Mouse (Mus musculus): Measurements from ENCODE around the gene Tekt4. TPM values are rescaled to one million over a fixed set of nuclear protein-coding genes. Genes with fewer than 3 reads are reported as not detected.

The Tekt4 gene
- polyA plus RNA-seq, 2 experiments, result 0.05 TPM; not detected in 1

DNA sequence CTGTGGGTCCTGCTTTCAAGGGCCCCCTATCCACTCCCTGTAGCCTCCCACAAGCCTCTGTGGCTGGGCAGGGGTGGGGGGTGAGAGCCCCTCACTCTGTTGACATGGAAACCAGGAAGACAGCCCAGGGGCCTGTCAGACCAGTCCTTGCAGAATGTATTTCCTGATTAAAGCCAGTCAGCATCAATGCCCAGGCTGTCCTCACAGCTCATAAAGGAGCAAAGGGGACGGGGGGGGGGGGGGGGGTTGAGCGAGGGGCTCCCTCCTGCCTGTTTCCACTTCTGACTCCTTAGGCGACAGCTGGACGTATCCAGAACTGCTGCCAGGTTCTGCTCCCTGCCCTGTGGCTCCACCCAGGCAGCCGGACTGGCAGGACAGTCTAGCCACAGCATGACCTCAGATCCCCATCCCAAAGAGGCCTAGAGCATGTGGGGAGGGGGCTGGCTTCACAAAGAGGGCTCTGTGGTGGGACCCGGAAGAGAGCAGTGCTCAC is 38.9 kb upstream of the Tekt4 start:
- Histone ChIP-seq H3K4me3 (replicated peaks; ENCODE audit: low read length) (no peak overlapping the region), H3K9ac (ENCODE audit: low read depth, low read length, severe bottlenecking) (peak overlapping the region; percentile 34), H3K27me3 (ENCODE audit: control insufficient read depth, insufficient read depth, low read length) (no peaks in the 10 kb centered on the region), H3K4me2 (replicated peaks; ENCODE audit: low read depth, low read length, severe bottlenecking) (peak overlapping the region; percentile 34), H3K9me3 (ENCODE audit: control insufficient read depth, low read length) (no peaks in the 10 kb centered on the region), H3K36me3 (ENCODE audit: control insufficient read depth, insufficient read depth, low read length) (no peaks in the 10 kb centered on the region; the same call in 1 of the 2 replicates), H3K4me1 (ENCODE audit: control insufficient read depth, insufficient read depth, low read length) (peaks cover 68% of the 10 kb centered on the region), H3K27ac (replicated peaks; ENCODE audit: low read depth, low read length) (peak overlapping the region; percentile 79)
- no peak for TF ChIP-seq POLR2A (IDR thresholded peaks at IDR 0.05; ENCODE audit: borderline replicate concordance, extremely low read depth, insufficient read depth, insufficient read length)
- ATAC-seq (ENCODE audit: low FRiP score, low read depth) (peak; percentile 65), DNase-seq (ENCODE audit: low spot score) (no peak)
- WGBS, result 3% methylated on average over 5 of the region's 6 CpGs

GRCm38 (mm10) chr17:25416219-25416618 is 38.2 kb upstream of the Tekt4 start:
- TF ChIP-seq POLR2A (IDR thresholded peaks at IDR 0.05; ENCODE audit: borderline replicate concordance, extremely low read depth, insufficient read depth, insufficient read length), result no peak
- no peaks in the 10 kb centered on the region for H3K9me3 ChIP-seq (ENCODE audit: control insufficient read depth, low read length)
- H3K4me3 ChIP-seq (replicated peaks; ENCODE audit: low read length), result no peak overlapping the region
- no peaks in the 10 kb centered on the region; the same call in 1 of the 2 replicates for H3K36me3 ChIP-seq (ENCODE audit: control insufficient read depth, insufficient read depth, low read length)
- H3K4me2 ChIP-seq (replicated peaks; ENCODE audit: low read depth, low read length, severe bottlenecking), result peak overlapping the region; percentile 34
- 10% methylated on average over 3 of the region's 3 CpGs for WGBS
- DNase-seq (ENCODE audit: low spot score) (peak; percentile 52), ATAC-seq (ENCODE audit: low FRiP score, low read depth) (no peak)
- H3K27ac ChIP-seq (replicated peaks; ENCODE audit: low read depth, low read length), result peak overlapping the region; percentile 79
- peaks cover 69% of the 10 kb centered on the region for H3K4me1 ChIP-seq (ENCODE audit: control insufficient read depth, insufficient read depth, low read length)
- peak overlapping the region; percentile 34; the same call in 1 of the 2 replicates for H3K9ac ChIP-seq (ENCODE audit: low read depth, low read length, severe bottlenecking)
- H3K27me3 ChIP-seq (ENCODE audit: control insufficient read depth, insufficient read depth, low read length), result no peaks in the 10 kb centered on the region

DNA sequence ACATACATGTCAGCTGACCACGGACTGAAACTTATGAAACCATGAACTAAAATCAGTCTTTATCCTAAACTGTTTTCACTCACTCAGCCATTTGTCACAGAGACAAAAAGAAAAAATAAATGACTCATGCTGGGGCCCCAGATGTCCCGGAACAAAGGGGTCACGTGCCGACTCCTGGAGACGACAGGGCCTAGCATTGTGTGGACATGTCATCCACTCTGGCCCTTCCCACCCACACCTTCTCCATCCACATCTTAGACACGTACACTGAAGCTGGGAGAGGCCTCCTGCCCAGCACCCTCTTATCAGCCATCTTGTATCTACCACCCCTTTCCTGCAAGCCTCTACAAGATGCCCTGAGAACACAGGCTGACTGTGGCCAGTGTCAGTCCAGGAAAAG is 36.4 kb upstream of the Tekt4 start:
- no peak overlapping the region for H3K4me3 ChIP-seq (replicated peaks; ENCODE audit: low read length)
- H3K27me3 ChIP-seq (ENCODE audit: control insufficient read depth, insufficient read depth, low read length), result no peaks in the 10 kb centered on the region
- no peak overlapping the region for H3K4me2 ChIP-seq (replicated peaks; ENCODE audit: low read depth, low read length, severe bottlenecking)
- no peak overlapping the region for H3K27ac ChIP-seq (replicated peaks; ENCODE audit: low read depth, low read length)
- H3K9me3 ChIP-seq (ENCODE audit: control insufficient read depth, low read length), result no peaks in the 10 kb centered on the region
- H3K36me3 ChIP-seq (ENCODE audit: control insufficient read depth, insufficient read depth, low read length), result peaks cover 4% of the 10 kb centered on the region; the same call in 1 of the 2 replicates
- peaks cover 65% of the 10 kb centered on the region for H3K4me1 ChIP-seq (ENCODE audit: control insufficient read depth, insufficient read depth, low read length)
- 86% methylated on average over 6 of the region's 6 CpGs for WGBS
- ATAC-seq (ENCODE audit: low FRiP score, low read depth) (no peak), DNase-seq (ENCODE audit: low spot score) (no peak)
- no peak overlapping the region for H3K9ac ChIP-seq (ENCODE audit: low read depth, low read length, severe bottlenecking)
- no peak for TF ChIP-seq POLR2A (IDR thresholded peaks at IDR 0.05; ENCODE audit: borderline replicate concordance, extremely low read depth, insufficient read depth, insufficient read length)

DNA sequence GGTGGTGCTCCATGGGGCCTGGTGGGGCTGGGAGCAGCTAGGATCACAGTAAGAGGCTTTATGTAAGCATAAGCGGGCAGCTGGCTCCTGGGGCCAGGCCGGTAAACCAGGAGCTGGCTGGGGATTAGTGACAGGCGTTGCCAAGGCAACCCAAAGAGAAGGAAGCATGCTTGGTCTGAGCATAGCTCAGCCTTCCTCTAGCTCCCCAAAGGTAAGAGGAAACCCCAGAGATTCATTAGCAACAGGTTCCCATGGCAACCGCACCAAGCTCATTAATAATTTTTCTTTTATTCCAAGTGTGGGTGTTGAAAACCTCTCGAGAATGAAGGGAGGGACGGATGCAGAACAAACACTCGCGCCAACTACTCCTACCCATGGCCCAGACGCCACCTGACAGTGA is 35.5 kb upstream of the Tekt4 start:
- no peak for TF ChIP-seq POLR2A (IDR thresholded peaks at IDR 0.05; ENCODE audit: borderline replicate concordance, extremely low read depth, insufficient read depth, insufficient read length)
- Histone ChIP-seq H3K27ac (replicated peaks; ENCODE audit: low read depth, low read length) (no peak overlapping the region), H3K27me3 (ENCODE audit: control insufficient read depth, insufficient read depth, low read length) (no peaks in the 10 kb centered on the region), H3K4me2 (replicated peaks; ENCODE audit: low read depth, low read length, severe bottlenecking) (no peak overlapping the region), H3K9me3 (ENCODE audit: control insufficient read depth, low read length) (no peaks in the 10 kb centered on the region), H3K36me3 (ENCODE audit: control insufficient read depth, insufficient read depth, low read length) (peaks cover 5% of the 10 kb centered on the region; the same call in 1 of the 2 replicates), H3K9ac (ENCODE audit: low read depth, low read length, severe bottlenecking) (no peak overlapping the region), H3K4me3 (replicated peaks; ENCODE audit: low read length) (no peak overlapping the region), H3K4me1 (ENCODE audit: control insufficient read depth, insufficient read depth, low read length) (peaks cover 64% of the 10 kb centered on the region)
- WGBS, result 32% methylated on average over 9 of the region's 9 CpGs
- DNase-seq (ENCODE audit: low spot score) (no peak), ATAC-seq (ENCODE audit: low FRiP score, low read depth) (no peak)

- no peak overlapping the region for H3K9ac ChIP-seq (ENCODE audit: low read depth, low read length, severe bottlenecking)
- no peaks in the 10 kb centered on the region for H3K9me3 ChIP-seq (ENCODE audit: control insufficient read depth, low read length)
- no peak for TF ChIP-seq POLR2A (IDR thresholded peaks at IDR 0.05; ENCODE audit: borderline replicate concordance, extremely low read depth, insufficient read depth, insufficient read length)
- H3K4me3 ChIP-seq (replicated peaks; ENCODE audit: low read length), result no peak overlapping the region
- no peak for DNase-seq (ENCODE audit: low spot score)
- H3K4me2 ChIP-seq (replicated peaks; ENCODE audit: low read depth, low read length, severe bottlenecking), result no peak overlapping the region
- WGBS, result 90% methylated on average over 3 of the region's 3 CpGs
- peaks cover 43% of the 10 kb centered on the region for H3K4me1 ChIP-seq (ENCODE audit: control insufficient read depth, insufficient read depth, low read length)
- no peaks in the 10 kb centered on the region for H3K27me3 ChIP-seq (ENCODE audit: control insufficient read depth, insufficient read depth, low read length)
- 0 out of 2 replicates have a peak overlapping the region, but pooled peaks have one; percentile 13 for H3K27ac ChIP-seq (replicated peaks; ENCODE audit: low read depth, low read length)
- peaks cover 5% of the 10 kb centered on the region; the same call in 1 of the 2 replicates for H3K36me3 ChIP-seq (ENCODE audit: control insufficient read depth, insufficient read depth, low read length)
- no peak for ATAC-seq (ENCODE audit: low FRiP score, low read depth)
These were observed 33.4 kb upstream of the Tekt4 start for GRCm38 (mm10) chr17:25420998-25421397.

All from limb, embryonic 14.5 days (tissue).